Mouse (Mus musculus): ENCODE data around the gene Vill. TPM values are rescaled to one million over a fixed set of nuclear protein-coding genes. Genes with fewer than 3 reads are reported as not detected.

Vill gene
- polyA plus RNA-seq, 1 experiment from 2014 or later: 15.5 TPM

DNA sequence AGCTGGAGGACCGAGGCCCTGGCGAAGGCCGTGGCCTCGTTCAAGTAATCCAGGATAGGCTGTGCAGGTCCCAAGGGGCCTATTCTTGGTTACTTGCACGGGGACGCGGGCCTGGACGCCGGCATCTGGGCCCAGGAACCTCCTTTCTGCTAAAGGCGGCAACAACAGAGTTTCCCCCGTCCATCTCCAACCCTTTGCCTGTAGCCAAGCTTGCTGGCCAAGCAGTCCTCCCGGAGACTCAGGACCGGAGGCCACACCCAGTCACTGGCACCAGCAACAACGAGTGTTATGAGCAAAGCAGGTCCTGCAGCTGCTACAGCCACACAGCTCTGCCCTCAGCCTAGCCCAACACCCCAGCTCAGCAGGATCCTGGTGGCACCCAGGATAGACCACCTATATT lies 20.8 kb upstream of the Vill start:
- Histone ChIP-seq H3K4me3 (ENCODE audit: low read depth, low read length) (no peak overlapping the region), H3K4me1 (ENCODE audit: control insufficient read depth, insufficient read depth, low read length) (peaks cover 10% of the 10 kb centered on the region), H3K9me3 (replicated peaks; ENCODE audit: control insufficient read depth, low read length) (no peaks in the 10 kb centered on the region), H3K27me3 (ENCODE audit: control insufficient read depth, insufficient read depth, low read length) (no peaks in the 10 kb centered on the region), H3K27ac (replicated peaks; ENCODE audit: low read depth, low read length) (peak overlapping the region; percentile 31; the same call in 1 of the 2 replicates), H3K36me3 (replicated peaks; ENCODE audit: control insufficient read depth, insufficient read depth, low read depth, low read length) (no peaks in the 10 kb centered on the region), H3K9ac (replicated peaks; ENCODE audit: low read length) (no peak overlapping the region), H3K4me2 (ENCODE audit: low read depth, low read length) (no peak overlapping the region)
- DNase-seq (ENCODE audit: low spot score) (no peak), ATAC-seq (replicated peaks; ENCODE audit: insufficient number of reproducible peaks, low FRiP score, low TSS enrichment, low read depth) (no peak)
- WGBS: 81% methylated on average over 14 of the region's 14 CpGs

DNA sequence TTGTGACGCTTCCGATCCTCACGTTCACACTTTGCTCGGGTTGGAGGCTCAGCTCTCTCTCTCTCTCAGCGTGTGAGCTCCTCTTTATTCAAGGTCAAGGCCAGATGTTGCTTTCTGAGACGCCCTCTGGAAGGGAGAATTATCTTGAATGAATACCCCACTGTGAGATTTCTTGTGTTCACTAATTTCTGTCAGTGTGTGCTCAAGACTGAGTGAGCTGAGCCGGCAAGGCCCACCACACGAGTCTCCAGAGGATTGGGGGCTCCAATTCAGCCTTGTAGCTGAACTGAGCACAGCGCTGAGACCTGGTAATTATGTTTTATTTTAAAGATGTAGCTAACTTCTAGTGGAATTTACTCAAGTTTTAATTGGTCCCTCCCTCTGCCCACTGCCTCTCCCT lies 20.0 kb upstream of the Vill start:
- Histone ChIP-seq H3K9me3 (replicated peaks; ENCODE audit: control insufficient read depth, low read length) (no peaks in the 10 kb centered on the region), H3K27me3 (ENCODE audit: control insufficient read depth, insufficient read depth, low read length) (no peaks in the 10 kb centered on the region), H3K4me3 (ENCODE audit: low read depth, low read length) (no peak overlapping the region), H3K27ac (replicated peaks; ENCODE audit: low read depth, low read length) (peak overlapping the region; percentile 52; the same call in 1 of the 2 replicates), H3K4me2 (ENCODE audit: low read depth, low read length) (no peak overlapping the region), H3K9ac (replicated peaks; ENCODE audit: low read length) (no peak overlapping the region), H3K4me1 (ENCODE audit: control insufficient read depth, insufficient read depth, low read length) (peaks cover 10% of the 10 kb centered on the region), H3K36me3 (replicated peaks; ENCODE audit: control insufficient read depth, insufficient read depth, low read depth, low read length) (no peaks in the 10 kb centered on the region)
- 52% methylated on average over 9 of the region's 9 CpGs for WGBS
- ATAC-seq (replicated peaks; ENCODE audit: insufficient number of reproducible peaks, low FRiP score, low TSS enrichment, low read depth) (no peak), DNase-seq (ENCODE audit: low spot score) (peak; percentile 17)

DNA sequence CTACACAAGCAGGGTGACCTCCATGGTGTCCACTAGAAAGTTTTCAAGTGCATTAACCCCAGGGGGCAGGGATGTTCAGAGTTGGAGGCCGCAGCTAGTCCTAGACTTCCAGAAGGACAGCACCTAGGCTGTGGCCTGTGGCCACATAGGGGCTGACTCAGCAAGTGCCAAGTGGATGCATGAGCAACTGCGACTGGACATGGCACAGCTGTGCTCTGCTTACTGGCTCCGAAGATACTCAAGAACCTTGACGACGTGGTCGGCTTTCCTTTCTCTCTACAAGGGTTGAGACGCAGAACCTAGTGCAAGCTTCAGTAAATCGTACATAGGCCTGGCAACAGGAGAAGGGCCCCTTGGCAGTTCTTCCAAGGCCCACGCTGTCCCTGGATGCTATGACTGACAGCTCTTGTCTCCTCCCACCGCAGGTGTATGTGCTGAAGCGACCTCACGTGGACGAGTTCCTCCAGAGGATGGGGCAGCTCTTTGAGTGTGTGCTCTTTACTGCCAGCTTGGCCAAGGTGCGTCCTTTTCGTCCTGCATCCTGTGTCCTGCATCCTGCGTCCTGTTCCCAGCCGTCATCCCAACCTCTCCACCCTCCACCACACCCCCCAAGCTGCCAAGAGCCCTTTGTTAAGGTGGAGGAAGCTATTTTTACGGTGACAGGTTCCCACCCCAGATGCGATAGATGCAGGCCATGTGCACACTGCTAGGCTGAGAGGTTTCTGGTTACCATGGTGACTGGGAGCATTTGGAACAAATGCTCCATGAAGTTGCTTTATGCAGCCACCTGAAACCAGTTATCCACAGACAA lies 19.3 kb upstream of the Vill start:
- Histone ChIP-seq H3K27me3 (ENCODE audit: control insufficient read depth, insufficient read depth, low read length) (no peaks in the 10 kb centered on the region), H3K27ac (replicated peaks; ENCODE audit: low read depth, low read length) (peak overlapping the region; percentile 52; the same call in 1 of the 2 replicates), H3K36me3 (replicated peaks; ENCODE audit: control insufficient read depth, insufficient read depth, low read depth, low read length) (no peaks in the 10 kb centered on the region), H3K9me3 (replicated peaks; ENCODE audit: control insufficient read depth, low read length) (no peaks in the 10 kb centered on the region), H3K9ac (replicated peaks; ENCODE audit: low read length) (no peak overlapping the region), H3K4me1 (ENCODE audit: control insufficient read depth, insufficient read depth, low read length) (peaks cover 10% of the 10 kb centered on the region), H3K4me3 (ENCODE audit: low read depth, low read length) (no peak overlapping the region), H3K4me2 (ENCODE audit: low read depth, low read length) (no peak overlapping the region)
- WGBS: 79% methylated on average over 19 of the region's 19 CpGs
- DNase-seq (ENCODE audit: low spot score) (peak; percentile 76), ATAC-seq (replicated peaks; ENCODE audit: insufficient number of reproducible peaks, low FRiP score, low TSS enrichment, low read depth) (peak; percentile 46)

DNA sequence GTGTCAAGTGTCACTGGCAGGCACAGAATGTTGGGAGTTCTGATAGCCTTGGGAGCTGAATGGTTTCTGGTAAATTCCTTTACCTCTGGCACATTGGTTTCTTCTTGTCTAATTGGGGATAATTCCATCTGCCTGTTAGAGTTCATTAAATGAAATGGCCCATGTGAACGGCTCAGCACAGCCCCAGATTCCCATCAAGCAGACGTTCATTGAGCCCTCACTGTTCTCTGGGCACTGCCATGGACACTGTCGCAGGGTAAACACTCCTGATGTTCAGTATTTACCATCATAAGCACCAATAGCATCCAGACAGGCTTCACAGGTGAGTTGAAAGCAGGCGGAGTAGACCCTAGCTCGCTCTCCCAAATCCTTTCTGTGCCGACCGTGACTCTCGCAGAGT lies 18.5 kb upstream of the Vill start:
- no peak overlapping the region for H3K27ac ChIP-seq (replicated peaks; ENCODE audit: low read depth, low read length)
- WGBS: 72% methylated on average over 8 of the region's 8 CpGs
- H3K27me3 ChIP-seq (ENCODE audit: control insufficient read depth, insufficient read depth, low read length): no peaks in the 10 kb centered on the region
- DNase-seq (ENCODE audit: low spot score) (no peak), ATAC-seq (replicated peaks; ENCODE audit: insufficient number of reproducible peaks, low FRiP score, low TSS enrichment, low read depth) (no peak)
- H3K4me1 ChIP-seq (ENCODE audit: control insufficient read depth, insufficient read depth, low read length): peaks cover 10% of the 10 kb centered on the region
- H3K9me3 ChIP-seq (replicated peaks; ENCODE audit: control insufficient read depth, low read length): no peaks in the 10 kb centered on the region
- H3K36me3 ChIP-seq (replicated peaks; ENCODE audit: control insufficient read depth, insufficient read depth, low read depth, low read length): no peaks in the 10 kb centered on the region
- no peak overlapping the region for H3K4me2 ChIP-seq (ENCODE audit: low read depth, low read length)
- H3K9ac ChIP-seq (replicated peaks; ENCODE audit: low read length): no peak overlapping the region
- H3K4me3 ChIP-seq (ENCODE audit: low read depth, low read length): no peak overlapping the region

DNA sequence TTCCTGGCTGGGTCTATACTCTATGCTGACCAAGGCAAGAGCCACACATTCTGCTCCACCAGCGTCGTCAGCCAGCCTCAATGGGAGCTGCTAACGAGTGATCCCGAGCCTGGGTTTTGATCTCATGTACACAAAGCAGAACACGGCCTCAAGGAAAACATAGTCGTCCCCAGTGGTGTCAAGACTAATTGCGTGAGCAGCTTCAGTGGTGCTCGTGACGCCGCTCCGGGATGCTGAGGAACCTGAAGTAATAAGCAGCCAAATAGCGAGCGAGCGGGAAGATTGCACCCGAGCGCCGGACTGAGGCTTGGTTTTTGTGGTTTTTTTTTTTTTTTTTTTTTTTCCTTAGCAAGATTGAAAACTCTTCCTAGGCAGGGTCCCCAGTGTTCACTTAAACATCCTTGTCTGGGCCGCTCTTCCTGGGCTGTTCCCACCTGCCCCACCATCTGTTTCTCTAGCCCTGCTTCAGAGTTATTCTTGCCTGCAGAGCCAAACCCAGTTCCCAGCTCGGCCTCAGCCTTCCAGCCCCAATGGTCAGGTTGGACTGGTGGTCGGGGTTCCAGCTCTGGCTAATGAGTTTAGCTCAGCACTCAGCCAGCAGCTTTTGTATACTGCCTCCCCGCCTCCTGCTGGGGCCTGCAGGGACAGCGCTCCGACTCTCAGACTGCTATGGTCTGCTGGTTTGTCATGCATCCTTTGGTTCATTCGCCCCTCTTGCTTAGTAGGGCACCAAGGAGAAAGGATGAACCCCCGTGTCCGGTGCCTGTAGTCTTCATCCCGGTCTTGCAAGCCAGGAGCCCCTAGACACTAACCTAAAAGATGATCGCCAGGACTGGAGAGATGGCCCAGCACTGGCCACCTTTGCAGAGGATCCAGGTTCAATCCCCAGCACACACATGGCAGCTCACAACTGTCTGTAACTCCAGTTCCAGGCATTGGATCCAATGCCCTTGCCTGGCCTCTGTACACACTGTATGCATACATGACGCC lies 17.6 kb upstream of the Vill start:
- Histone ChIP-seq H3K9ac (replicated peaks; ENCODE audit: low read length) (no peak overlapping the region), H3K36me3 (replicated peaks; ENCODE audit: control insufficient read depth, insufficient read depth, low read depth, low read length) (no peaks in the 10 kb centered on the region), H3K9me3 (replicated peaks; ENCODE audit: control insufficient read depth, low read length) (no peaks in the 10 kb centered on the region), H3K4me2 (ENCODE audit: low read depth, low read length) (no peak overlapping the region), H3K4me3 (ENCODE audit: low read depth, low read length) (no peak overlapping the region), H3K27me3 (ENCODE audit: control insufficient read depth, insufficient read depth, low read length) (no peaks in the 10 kb centered on the region), H3K4me1 (ENCODE audit: control insufficient read depth, insufficient read depth, low read length) (peaks cover 10% of the 10 kb centered on the region), H3K27ac (replicated peaks; ENCODE audit: low read depth, low read length) (no peak overlapping the region)
- DNase-seq (ENCODE audit: low spot score) (no peak), ATAC-seq (replicated peaks; ENCODE audit: insufficient number of reproducible peaks, low FRiP score, low TSS enrichment, low read depth) (no peak)
- WGBS: 76% methylated on average over 29 of the region's 29 CpGs

DNA sequence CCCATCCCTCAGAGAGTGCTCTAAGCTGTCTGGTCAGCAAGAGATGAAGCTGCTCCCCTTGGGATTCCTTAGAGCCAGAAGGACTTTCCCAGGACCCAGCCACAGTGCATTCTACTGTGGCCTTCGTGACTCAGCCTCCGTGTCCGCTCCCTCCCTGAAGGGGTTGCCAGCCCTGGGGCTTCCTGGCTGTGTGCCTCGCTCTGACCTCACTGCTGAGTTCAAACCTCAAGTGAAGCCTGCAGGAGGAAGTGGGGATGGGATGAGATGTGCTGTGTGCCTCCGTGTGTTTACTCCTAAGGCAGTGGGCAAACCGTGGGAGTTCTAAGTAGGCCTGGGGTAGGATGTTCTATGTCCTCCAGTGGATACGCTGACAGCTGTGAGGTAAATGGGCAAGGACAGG lies 16.7 kb upstream of the Vill start:
- 70% methylated on average over 7 of the region's 7 CpGs for WGBS
- no peaks in the 10 kb centered on the region; the same call in 1 of the 2 replicates for H3K36me3 ChIP-seq (replicated peaks; ENCODE audit: control insufficient read depth, insufficient read depth, low read depth, low read length)
- no peak overlapping the region for H3K4me2 ChIP-seq (ENCODE audit: low read depth, low read length)
- no peaks in the 10 kb centered on the region for H3K9me3 ChIP-seq (replicated peaks; ENCODE audit: control insufficient read depth, low read length)
- DNase-seq (ENCODE audit: low spot score): no peak
- peaks cover 10% of the 10 kb centered on the region for H3K4me1 ChIP-seq (ENCODE audit: control insufficient read depth, insufficient read depth, low read length)
- no peaks in the 10 kb centered on the region for H3K27me3 ChIP-seq (ENCODE audit: control insufficient read depth, insufficient read depth, low read length)
- ATAC-seq (replicated peaks; ENCODE audit: insufficient number of reproducible peaks, low FRiP score, low TSS enrichment, low read depth): no peak
- no peak overlapping the region for H3K4me3 ChIP-seq (ENCODE audit: low read depth, low read length)
- H3K9ac ChIP-seq (replicated peaks; ENCODE audit: low read length): no peak overlapping the region
- H3K27ac ChIP-seq (replicated peaks; ENCODE audit: low read depth, low read length): no peak overlapping the region

DNA sequence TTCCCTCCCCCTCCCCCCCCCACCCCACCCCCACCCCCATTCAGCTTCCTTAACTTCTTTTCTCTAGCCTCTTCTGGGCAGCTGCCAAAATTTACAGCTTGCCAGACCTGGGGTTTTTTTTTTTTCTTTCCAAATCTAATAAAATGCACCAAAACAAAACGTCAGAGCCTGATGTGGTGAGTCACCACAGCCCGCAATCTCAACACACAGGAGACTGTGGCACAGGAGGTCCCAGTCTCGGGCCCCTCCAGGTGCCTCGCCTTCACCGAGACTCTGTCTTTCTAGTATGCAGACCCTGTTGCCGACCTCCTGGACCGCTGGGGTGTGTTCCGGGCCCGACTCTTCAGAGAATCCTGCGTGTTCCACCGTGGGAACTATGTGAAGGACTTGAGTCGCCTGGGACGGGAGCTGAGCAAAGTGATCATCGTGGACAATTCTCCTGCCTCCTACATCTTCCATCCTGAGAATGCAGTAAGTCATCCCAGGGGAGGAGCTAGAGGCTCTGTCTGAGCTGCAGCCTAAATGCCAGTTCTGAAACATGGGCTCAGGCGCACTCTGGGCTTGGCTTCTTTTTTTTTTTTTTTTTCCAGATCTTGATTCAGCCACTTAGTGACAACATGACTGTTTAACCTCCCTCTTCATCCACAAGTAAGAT lies 15.4 kb upstream of the Vill start:
- Histone ChIP-seq H3K36me3 (replicated peaks; ENCODE audit: control insufficient read depth, insufficient read depth, low read depth, low read length) (no peaks in the 10 kb centered on the region; the same call in 1 of the 2 replicates), H3K9ac (replicated peaks; ENCODE audit: low read length) (no peak overlapping the region)
- no peak for ATAC-seq (replicated peaks; ENCODE audit: insufficient number of reproducible peaks, low FRiP score, low TSS enrichment, low read depth)

More for the DNA sequence above, 15.4 kb upstream of the Vill start:
- no peak for DNase-seq (ENCODE audit: low spot score)
- Histone ChIP-seq H3K4me1 (ENCODE audit: control insufficient read depth, insufficient read depth, low read length) (peaks cover 10% of the 10 kb centered on the region), H3K4me2 (ENCODE audit: low read depth, low read length) (no peak overlapping the region), H3K9me3 (replicated peaks; ENCODE audit: control insufficient read depth, low read length) (no peaks in the 10 kb centered on the region), H3K27me3 (ENCODE audit: control insufficient read depth, insufficient read depth, low read length) (no peaks in the 10 kb centered on the region), H3K27ac (replicated peaks; ENCODE audit: low read depth, low read length) (no peak overlapping the region), H3K4me3 (ENCODE audit: low read depth, low read length) (no peak overlapping the region)
- 84% methylated on average over 15 of the region's 15 CpGs for WGBS
